Mouse (Mus musculus) testis, adult 2 months (tissue): Measurements from ENCODE around the gene Gpr1. TPM values are rescaled to one million over a fixed set of nuclear protein-coding genes. Genes with fewer than 3 reads are reported as not detected.
"Not testable (repeated sequence)": the region's sequence is repeated elsewhere in the genome, so short reads cannot be mapped to it uniquely, and the experiment has no call there.

Source experiments
- H3K27ac ChIP-seq: fragments of 200-500 bp; 2 replicates; pipeline ENCODE4 v1.5.1; 2012; ENCODE audit warnings: low read depth, low read length; ENCODE audit not compliant: control insufficient read depth, insufficient read depth
- H3K27me3 ChIP-seq: fragments of 200-500 bp; 2 replicates; pipeline ENCODE4 v1.6.1; 2012; ENCODE audit warnings: mild to moderate bottlenecking, low read length, moderate library complexity; ENCODE audit not compliant: control insufficient read depth, insufficient read depth
- H3K36me3 ChIP-seq: fragments of 200-500 bp; 2 replicates; pipeline ENCODE4 v1.6.1; 2012; ENCODE audit warnings: mild to moderate bottlenecking, low read length; ENCODE audit not compliant: control insufficient read depth, insufficient read depth
- H3K4me1 ChIP-seq: fragments of 200-500 bp; 2 replicates; pipeline ENCODE4 v1.6.1; 2012; ENCODE audit warnings: low read length; ENCODE audit not compliant: control insufficient read depth, insufficient read depth
- H3K4me3 ChIP-seq: fragments of 200-500 bp; 2 replicates; pipeline ENCODE4 v1.5.1; 2012; ENCODE audit warnings: low read depth, mild to moderate bottlenecking, low read length, moderate library complexity, mixed read lengths; ENCODE audit not compliant: control insufficient read depth
- CTCF ChIP-seq: fragments of 200-500 bp; IDR thresholded peaks from 2 replicates; pipeline ENCODE4 v1.5.1; 2012; ENCODE audit warnings: low read depth, mild to moderate bottlenecking, inconsistent platforms, low read length, moderate library complexity; ENCODE audit not compliant: control insufficient read depth, insufficient read depth, insufficient replicate concordance
- POLR2A ChIP-seq: fragments of 200-500 bp; IDR thresholded peaks from 2 replicates; pipeline ENCODE4 v1.6.1; 2012; ENCODE audit warnings: low read depth, mild to moderate bottlenecking, inconsistent platforms, low read length, moderate library complexity; ENCODE audit not compliant: control insufficient read depth
- polyA plus RNA-seq: library from polyadenylated mRNA; depleted of rRNA; stranded (reverse); fragments of >200 nt; gene quantifications from 2 replicates; pipeline ENCODE4 v1.2.3, GENCODE M21; 2012

Gene Gpr1
- polyA plus RNA-seq, 1 experiment: 0.15 TPM

DNA sequence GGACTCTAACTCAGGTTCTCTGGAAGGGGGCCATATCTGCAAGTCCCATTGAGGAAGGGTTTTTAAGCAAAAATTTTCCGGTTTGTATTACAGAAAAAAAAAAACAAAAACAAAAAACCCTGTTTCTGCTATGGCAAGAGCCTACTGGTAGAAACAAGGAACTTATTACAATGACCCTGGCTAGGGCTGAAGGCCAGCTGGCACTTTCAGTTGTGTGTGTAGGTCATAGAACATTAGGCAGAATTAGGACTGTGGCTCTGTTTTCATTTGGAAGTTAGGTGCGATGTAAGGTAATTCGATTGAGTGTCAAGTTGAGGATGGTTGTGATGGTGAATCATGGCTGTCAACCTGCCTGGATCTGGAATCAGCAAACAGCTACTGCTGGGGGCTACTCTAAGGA, 25.8 kb downstream of the Gpr1 start:
- Histone ChIP-seq H3K27me3 (no peaks in the 10 kb centered on the region), H3K27ac (no peak overlapping the region), H3K4me1 (no peaks in the 10 kb centered on the region), H3K4me3 (no peak overlapping the region), H3K36me3 (no peaks in the 10 kb centered on the region)
- no peak for TF ChIP-seq CTCF
- no peak for TF ChIP-seq POLR2A

DNA sequence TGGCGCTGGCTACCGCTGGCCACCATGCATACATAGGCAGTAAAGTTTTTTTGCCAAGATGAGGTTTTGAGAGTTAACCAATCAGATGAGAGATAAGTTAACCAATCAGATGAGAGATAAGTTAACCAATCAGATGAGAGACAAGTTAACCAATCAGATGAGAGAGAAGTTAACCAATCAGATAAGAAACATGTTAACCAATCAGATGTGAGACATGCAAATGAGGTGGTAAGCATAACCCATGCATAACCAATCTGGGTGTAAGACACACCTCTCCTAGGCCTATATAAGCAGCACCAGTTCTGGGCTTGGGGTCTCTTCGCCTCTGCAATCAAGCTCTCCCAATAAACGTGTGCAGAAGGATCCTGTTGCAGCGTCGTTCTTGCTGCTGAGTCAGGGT, 28.9 kb downstream of the Gpr1 start:
- not testable (repeated sequence) for H3K4me1 ChIP-seq, H3K36me3 ChIP-seq, H3K4me3 ChIP-seq, H3K27ac ChIP-seq, H3K27me3 ChIP-seq

GRCm38 (mm10) chr1:63182636-63183270, 31.6 kb downstream of the Gpr1 start:
- peaks cover 1% of the 10 kb centered on the region for H3K36me3 ChIP-seq
- peaks cover 2% of the 10 kb centered on the region; the same call in 1 of the 2 replicates for H3K4me1 ChIP-seq
- no peaks in the 10 kb centered on the region for H3K27me3 ChIP-seq
- TF ChIP-seq POLR2A (no peak), CTCF (no peak)
- H3K27ac ChIP-seq: no peak overlapping the region
- H3K4me3 ChIP-seq: no peak overlapping the region

DNA sequence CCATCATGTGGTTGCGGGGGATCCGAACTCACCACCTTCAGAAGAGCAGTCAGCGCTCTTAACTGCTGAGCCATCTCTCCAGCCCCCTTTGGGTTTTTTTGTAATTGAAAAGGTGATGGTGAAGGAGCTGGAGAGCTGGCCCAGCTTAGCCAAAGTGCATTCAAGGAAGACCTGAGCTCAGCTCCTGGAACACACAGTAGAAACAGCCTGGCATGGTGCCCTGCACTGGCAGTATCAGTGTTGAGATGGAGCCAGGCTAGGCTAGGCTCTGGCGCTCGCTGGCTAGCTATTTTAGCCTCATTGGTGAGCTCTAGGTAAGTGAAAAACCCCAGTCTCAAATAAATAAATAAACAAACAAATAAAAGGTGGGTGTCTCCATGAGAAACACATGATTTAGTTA, 32.1 kb downstream of the Gpr1 start:
- peaks cover 2% of the 10 kb centered on the region; the same call in 1 of the 2 replicates for H3K4me1 ChIP-seq
- H3K36me3 ChIP-seq: peaks cover 1% of the 10 kb centered on the region
- H3K27ac ChIP-seq: no peak overlapping the region
- no peak overlapping the region for H3K4me3 ChIP-seq
- no peaks in the 10 kb centered on the region for H3K27me3 ChIP-seq
- TF ChIP-seq POLR2A (no peak), CTCF (no peak)

GRCm38 (mm10) chr1:63181480-63181879, 32.9 kb downstream of the Gpr1 start:
- Histone ChIP-seq H3K27me3 (no peaks in the 10 kb centered on the region), H3K4me3 (no peak overlapping the region), H3K36me3 (peaks cover 1% of the 10 kb centered on the region), H3K4me1 (peaks cover 2% of the 10 kb centered on the region; the same call in 1 of the 2 replicates), H3K27ac (no peak overlapping the region)
- TF ChIP-seq CTCF: no peak
- TF ChIP-seq POLR2A: no peak

GRCm38 (mm10) chr1:63181019-63181418, 33.3 kb downstream of the Gpr1 start:
- Histone ChIP-seq H3K36me3 (peaks cover 1% of the 10 kb centered on the region), H3K27ac (no peak overlapping the region), H3K27me3 (no peaks in the 10 kb centered on the region), H3K4me1 (peaks cover 2% of the 10 kb centered on the region; the same call in 1 of the 2 replicates), H3K4me3 (no peak overlapping the region)
- TF ChIP-seq CTCF: peak; percentile 64; the same call in 1 of the 2 replicates
- no peak for TF ChIP-seq POLR2A

GRCm38 (mm10) chr1:63180575-63180974, 33.8 kb downstream of the Gpr1 start:
- not testable (repeated sequence) for H3K4me3 ChIP-seq, H3K4me1 ChIP-seq, H3K27ac ChIP-seq, H3K36me3 ChIP-seq, H3K27me3 ChIP-seq

DNA sequence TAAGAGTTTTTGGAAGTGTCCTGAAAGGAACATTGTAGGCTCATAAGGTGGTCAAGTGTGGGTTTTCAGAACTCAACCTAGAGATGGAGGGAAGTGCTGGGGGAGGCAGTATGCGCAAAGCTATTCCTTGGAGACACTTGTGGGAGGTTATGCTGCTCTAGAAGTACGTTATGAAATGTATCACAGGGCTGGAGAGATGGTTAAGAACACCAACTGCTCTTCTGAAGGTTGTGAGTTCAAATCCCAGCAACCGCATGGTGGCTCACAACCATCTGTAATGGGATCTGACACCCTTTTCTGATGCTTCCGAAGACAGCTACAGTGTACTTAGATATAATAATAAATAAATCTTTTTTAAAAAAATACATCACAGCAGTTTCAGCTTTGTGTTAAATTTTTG, 34.2 kb downstream of the Gpr1 start:
- peaks cover 5% of the 10 kb centered on the region; the same call in 1 of the 2 replicates for H3K4me1 ChIP-seq
- H3K4me3 ChIP-seq: no peak overlapping the region
- TF ChIP-seq POLR2A (no peak), CTCF (no peak)
- peaks cover 1% of the 10 kb centered on the region for H3K36me3 ChIP-seq
- no peak overlapping the region for H3K27ac ChIP-seq
- H3K27me3 ChIP-seq: no peaks in the 10 kb centered on the region
